Mouse (Mus musculus) lung, embryonic 16.5 days (tissue): Measurements from ENCODE around the gene Zfp936. TPM values are rescaled to one million over a fixed set of nuclear protein-coding genes. Genes with fewer than 3 reads are reported as not detected.

ENCODE experiments used
- microRNA-seq: library from miRNA; unstranded; fragments of <30 nt; microRNA quantifications from one replicate; pipeline ENCODE4, GENCODE M21; 2016
- polyA plus RNA-seq: library from polyadenylated mRNA; unstranded; fragments of >200 nt; fragmentation: Nextera tagmentation; extraction: Ambion mirVana; gene quantifications from 2 replicates; pipeline ENCODE4 v1.2.1, GENCODE M21; 2015

Gene Zfp936
- polyA plus RNA-seq, 1 experiment from 2014 or later, result not detected

Small RNAs within 50 kb of the gene (microRNA-seq; reads per million reads assigned to microRNA genes)
- gene Gm22707, result not detected

Other genes starting within 250 kb of the Zfp936 start
- gene Gm2381, start 247.0 kb upstream of the Zfp936 start, polyA plus RNA-seq, result not detected in 2 replicates
- gene Vmn2r63, start 180.4 kb upstream of the Zfp936 start, polyA plus RNA-seq, result not detected in 2 replicates
- not detected in 2 replicates for gene Gm9268, start 95.5 kb upstream of the Zfp936 start, polyA plus RNA-seq
- gene Zfp715, start 199.1 kb downstream of the Zfp936 start, polyA plus RNA-seq, result 13.1 and 15.8 TPM in 2 replicates
- gene Siglecf, start 237.1 kb downstream of the Zfp936 start, polyA plus RNA-seq, result 0.14 and 0.23 TPM in 2 replicates